Mouse (Mus musculus) neutrophil, adult 5-6 weeks (primary cell): Measurements from ENCODE around the gene Cdc34b. TPM values are rescaled to one million over a fixed set of nuclear protein-coding genes. Genes with fewer than 3 reads are reported as not detected.

Source experiments
- ATAC-seq: fragments of 151-379, 151-347 bp; 2 replicates; pipeline ENCODE4 v1.8.0; 2017; ENCODE audit warnings: mild to moderate bottlenecking, moderate TSS enrichment; ENCODE audit not compliant: insufficient number of reproducible peaks, poor library complexity, low FRiP score, severe bottlenecking; ENCODE audit errors: extremely low read depth
- total RNA-seq: library from RNA; stranded (forward); fragments of 200-1000 nt; gene quantifications from 2 replicates; pipeline ENCODE4 v1.2.3, GENCODE M21; 2017

The Cdc34b gene
- total RNA-seq, 1 experiment from 2014 or later: not detected

- no peak for ATAC-seq
These were observed 11.3 kb upstream of the Cdc34b start for GRCm38 (mm10) chr11:94730261-94730660.

GRCm38 (mm10) chr11:94731229-94731628, 10.4 kb upstream of the Cdc34b start:
- ATAC-seq: no peak

GRCm38 (mm10) chr11:94732773-94733172, 8.8 kb upstream of the Cdc34b start:
- ATAC-seq: no peak

- no peak for ATAC-seq
These were observed 5.8 kb upstream of the Cdc34b start for GRCm38 (mm10) chr11:94735746-94736145.

- no peak for ATAC-seq
These were observed 11.5 kb downstream of the Cdc34b start for GRCm38 (mm10) chr11:94752946-94753713.

- no peak for ATAC-seq
These were observed 18.3 kb downstream of the Cdc34b start for GRCm38 (mm10) chr11:94759916-94760315.

GRCm38 (mm10) chr11:94760364-94760763, 18.8 kb downstream of the Cdc34b start:
- no peak for ATAC-seq

- no peak for ATAC-seq
These were observed 19.2 kb downstream of the Cdc34b start for GRCm38 (mm10) chr11:94760799-94761198.

- no peak for ATAC-seq
These were observed 20.7 kb downstream of the Cdc34b start for GRCm38 (mm10) chr11:94762281-94762680.

- ATAC-seq: no peak
These were observed 21.2 kb downstream of the Cdc34b start for GRCm38 (mm10) chr11:94762775-94763174.

GRCm38 (mm10) chr11:94767241-94767640, 25.7 kb downstream of the Cdc34b start:
- ATAC-seq: no peak

GRCm38 (mm10) chr11:94772363-94773055, 30.9 kb downstream of the Cdc34b start:
- ATAC-seq: no peak

GRCm38 (mm10) chr11:94773851-94774250, 32.3 kb downstream of the Cdc34b start:
- ATAC-seq: no peak

GRCm38 (mm10) chr11:94774887-94775497, 33.4 kb downstream of the Cdc34b start:
- no peak for ATAC-seq

GRCm38 (mm10) chr11:94782603-94783002, 41.0 kb downstream of the Cdc34b start, which contains the start of gene Tmem92:
Tmem92 (minus strand) TSS chr11:94782703.
- no peak for ATAC-seq

GRCm38 (mm10) chr11:94785247-94785646, 43.7 kb downstream of the Cdc34b start:
- no peak for ATAC-seq

GRCm38 (mm10) chr11:94791700-94792099, 50.1 kb downstream of the Cdc34b start:
- ATAC-seq: no peak
